Comparison of ENCODE assay signal across 8 mouse cellular contexts in the genomic region with DNA sequence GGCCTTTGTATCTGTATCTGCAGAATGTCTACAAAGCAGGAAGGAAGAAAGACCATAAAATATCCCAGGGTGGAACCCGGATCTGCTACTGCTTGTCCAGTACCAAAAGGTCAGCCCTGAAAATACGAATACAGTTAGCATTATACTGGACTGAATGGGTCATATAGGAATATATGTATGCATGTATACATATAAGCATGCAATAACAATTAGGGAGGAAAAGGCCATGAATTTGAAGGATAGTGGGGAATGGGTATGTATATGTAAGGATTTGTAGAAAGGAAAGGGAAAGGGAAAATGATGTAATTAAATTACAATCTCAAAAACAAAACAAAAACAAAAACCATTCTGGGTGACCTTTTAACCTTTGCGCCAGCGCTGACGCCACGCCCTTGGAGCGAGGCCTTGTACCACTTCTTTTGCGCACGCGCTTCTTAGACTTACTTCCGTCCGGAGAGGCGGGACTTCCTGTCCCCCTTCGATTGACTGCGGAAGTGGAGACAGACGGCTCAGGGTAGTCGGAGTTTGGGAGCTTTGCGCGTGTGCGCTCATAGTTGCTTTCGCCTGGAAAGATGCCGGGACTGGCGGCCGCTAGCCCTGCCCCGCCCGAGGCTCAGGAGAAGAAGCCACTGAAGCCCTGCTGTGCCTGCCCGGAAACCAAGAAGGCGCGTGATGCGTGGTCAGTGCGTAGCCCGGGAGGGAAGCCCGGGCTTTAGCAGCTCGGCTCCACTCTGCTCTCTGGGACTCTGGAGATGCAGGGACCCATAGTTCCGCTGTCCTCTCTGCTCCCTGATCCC. TPM values are rescaled to one million over a fixed set of nuclear protein-coding genes. Genes with fewer than 3 reads are reported as not detected.
DNase-seq lines count a peak whose midpoint lies in the region; ATAC-seq lines count a peak whose summit lies in the region.

Cox17 (plus strand) TSS at position 463 of the 797 bp plus-strand sequence.
Gm21987 (plus strand) TSS at position 512 of the 797 bp plus-strand sequence.

- WGBS in lung, embryonic 16.5 days: 2% methylated on average over 35 of the region's 35 CpGs

- H3K9ac ChIP-seq in lung, embryonic 16.5 days (ENCODE audit: low read length): peak within 1 kb of the TSS; percentile 83

- no peaks in the 10 kb centered on the region for H3K9me3 ChIP-seq in lung, embryonic 16.5 days (ENCODE audit: control insufficient read depth, low read length)

- DNase-seq in MEL-GATA-1-ER (ENCODE audit: extremely low read depth, low read depth): peak; percentile 90
- DNase-seq in cerebellum, adult 8-10 months: peak; percentile 90
- peak; percentile 90 for DNase-seq in forelimb bud, embryonic 11.5 days (ENCODE audit: low read depth, low spot score)
- DNase-seq in layer of hippocampus, adult 9-10 months (ENCODE audit: low spot score): peak; percentile 90
- DNase-seq in ovary, postnatal 10 days (ENCODE audit: low spot score): peak; percentile 61
- DNase-seq in thymus, postnatal 10 days (ENCODE audit: low spot score in 2 of 2): peak; percentile 89 to 90

- ATAC-seq in hematopoietic stem cell, adult 5-6 weeks (replicated peaks in 1 of 2; ENCODE audit: insufficient read depth in 1 of 2, low FRiP score in 2 of 2, low TSS enrichment in 1 of 2, low read depth in 1 of 2, poor library complexity in 2 of 2, severe bottlenecking in 2 of 2): peak; percentile 95 to 99
- ATAC-seq in lung, embryonic 16.5 days (ENCODE audit: low read depth): peak; percentile 95

- peak within 1 kb of the TSS; percentile 69 for H3K4me3 ChIP-seq in lung, embryonic 16.5 days (ENCODE audit: low read length)

- peak within 1 kb of the TSS; percentile 94 for H3K27ac ChIP-seq in lung, embryonic 16.5 days (ENCODE audit: low read length)

- peaks cover 11% of the 10 kb centered on the region for H3K36me3 ChIP-seq in lung, embryonic 16.5 days (ENCODE audit: control insufficient read depth, insufficient read depth, low read length)

- no peaks in the 10 kb centered on the region for H3K27me3 ChIP-seq in lung, embryonic 16.5 days (ENCODE audit: control insufficient read depth, insufficient read depth, low read depth, low read length)

- peak within 1 kb of the TSS; percentile 63 for H3K4me2 ChIP-seq in lung, embryonic 16.5 days (ENCODE audit: low read depth, low read length)

- H3K4me1 ChIP-seq in lung, embryonic 16.5 days (replicated peaks; ENCODE audit: control insufficient read depth, insufficient read depth, low read length): peaks cover 10% of the 10 kb centered on the region

RNA-seq across cellular contexts. Expression of gene Cox17, which starts in this region (rescaled TPM):
- total RNA-seq in hematopoietic stem cell, adult 5-6 weeks (2017): 191 and 294 TPM in 2 replicates
- polyA plus RNA-seq in lung, embryonic 16.5 days (2015; fragmentation: Nextera tagmentation; extraction: Ambion mirVana): 142 and 143 TPM in 2 replicates

RNA-seq across cellular contexts. Expression of gene Gm21987, which starts in this region (rescaled TPM):
- not detected in 2 replicates for total RNA-seq in hematopoietic stem cell, adult 5-6 weeks (2017)
- 0.55 TPM in 1 of 2 replicates, not detected in the other for polyA plus RNA-seq in lung, embryonic 16.5 days (2015; fragmentation: Nextera tagmentation; extraction: Ambion mirVana)

Comparison
In these comparisons a context has a peak if more than half of its experiments do, and no peak if none do; other contexts are left out.
1. Peak in every context shown above with its lines: DNase-seq, ATAC-seq, H3K4me3 ChIP-seq and H3K27ac ChIP-seq.